In the genomic region with DNA sequence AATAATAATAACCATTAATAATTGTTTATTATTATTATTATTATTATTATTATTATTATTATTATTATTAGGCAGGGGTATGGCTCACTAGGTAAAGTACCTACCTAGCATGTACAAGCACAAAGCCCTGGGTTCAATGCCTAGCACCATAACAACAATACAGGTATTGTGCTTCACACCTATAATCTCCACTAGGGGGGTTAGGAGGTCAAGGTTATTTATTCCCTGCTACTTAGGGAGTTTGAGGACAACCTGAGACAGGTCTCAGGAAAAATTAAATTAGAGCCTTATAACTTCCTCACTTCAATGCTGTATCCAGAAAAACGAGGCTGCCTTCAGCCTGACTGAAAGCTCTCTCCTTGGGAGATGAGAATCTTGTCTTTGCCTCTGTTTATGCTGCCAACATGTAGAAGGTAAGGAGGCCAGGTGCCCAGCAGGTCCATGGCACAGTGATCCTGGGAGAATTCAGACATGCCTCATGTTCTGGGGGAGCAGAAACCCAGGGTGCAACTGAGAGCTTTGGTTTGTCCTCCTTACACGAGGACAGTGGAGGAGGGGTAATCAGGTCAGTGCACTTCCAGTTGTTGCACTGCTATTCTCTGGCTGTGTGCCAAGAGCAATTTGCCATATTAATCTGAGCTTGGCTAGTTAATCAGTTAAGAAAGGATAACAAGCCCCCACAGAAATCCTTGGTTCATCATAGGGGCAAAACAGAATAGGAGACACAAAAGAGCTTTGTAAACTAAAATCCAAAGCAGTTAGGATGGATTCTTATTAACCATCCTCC, we compare ENCODE assay signal across 21 mouse cellular contexts. TPM values are rescaled to one million over a fixed set of nuclear protein-coding genes. Genes with fewer than 3 reads are reported as not detected.
DNase-seq lines count a peak whose midpoint lies in the region; ATAC-seq and TF ChIP-seq lines count a peak whose summit lies in the region.
"Had no signal": no experiment of that assay in that cellular context is flagged by ENCODE, and none has a peak within 500 bp of the region (broad histone marks: within the 10 kb centered on the region; RNA-seq: fewer than 3 reads in every experiment).

No protein-coding gene starts in this region.

- peaks cover 4% of the 10 kb centered on the region; the same call in 1 of the 2 replicates for H3K4me1 ChIP-seq in embryonic facial prominence, embryonic 14.5 days (ENCODE audit: control insufficient read depth, insufficient read depth, low read length)
- peaks cover 15% of the 10 kb centered on the region for H3K4me1 ChIP-seq in embryonic facial prominence, embryonic 10.5 days
- H3K4me1 ChIP-seq in hindbrain, postnatal 0 days (ENCODE audit: insufficient read depth, low read length): no peaks in the 10 kb centered on the region
- H3K4me1 ChIP-seq in hindbrain, embryonic 16.5 days (ENCODE audit: control insufficient read depth, insufficient read depth, low read depth, low read length): no peaks in the 10 kb centered on the region; the same call in 1 of the 2 replicates
- H3K4me1 ChIP-seq in kidney, embryonic 16.5 days (ENCODE audit: insufficient read depth, low read length): peaks cover 20% of the 10 kb centered on the region
- H3K4me1 ChIP-seq: hindbrain, embryonic 13.5 days had no signal

- no peak for TF ChIP-seq CTCF in hindbrain, postnatal 0 days (IDR thresholded peaks at IDR 0.05; ENCODE audit: low read depth)

- H3K36me3 ChIP-seq in embryonic facial prominence, embryonic 14.5 days (ENCODE audit: control insufficient read depth, insufficient read depth, low read length): peaks cover 9% of the 10 kb centered on the region; the same call in 1 of the 2 replicates
- H3K36me3 ChIP-seq in embryonic facial prominence, embryonic 10.5 days (replicated peaks): peaks cover 22% of the 10 kb centered on the region
- no peaks in the 10 kb centered on the region for H3K36me3 ChIP-seq in hindbrain, postnatal 0 days (ENCODE audit: insufficient read depth, low read length)
- no peaks in the 10 kb centered on the region for H3K36me3 ChIP-seq in hindbrain, embryonic 16.5 days (ENCODE audit: control insufficient read depth, insufficient read depth, low read length)
- no peaks in the 10 kb centered on the region for H3K36me3 ChIP-seq in kidney, embryonic 16.5 days (ENCODE audit: insufficient read depth, low read length)

- no peak overlapping the region for H3K4me2 ChIP-seq in embryonic facial prominence, embryonic 14.5 days (ENCODE audit: low read depth, low read length)
- no peak overlapping the region for H3K4me2 ChIP-seq in hindbrain, postnatal 0 days (ENCODE audit: low read depth, low read length)
- H3K4me2 ChIP-seq in hindbrain, embryonic 16.5 days (ENCODE audit: low read length): no peak overlapping the region
- H3K4me2 ChIP-seq in kidney, embryonic 16.5 days (replicated peaks; ENCODE audit: low read depth, low read length): no peak overlapping the region
- H3K4me2 ChIP-seq: embryonic facial prominence, embryonic 12.5 days; heart, embryonic 15.5 days; hindbrain, embryonic 13.5 days; liver, embryonic 11.5 days; lung, embryonic 14.5 days; midbrain, embryonic 11.5 days had no signal

- ATAC-seq in embryonic facial prominence, embryonic 14.5 days (ENCODE audit: low read depth): no peak
- no peak for ATAC-seq in hindbrain, postnatal 0 days
- no peak for ATAC-seq in hindbrain, embryonic 16.5 days
- ATAC-seq in kidney, embryonic 16.5 days (ENCODE audit: low FRiP score, low TSS enrichment): 0 out of 2 replicates have a peak, but pooled peaks have one; percentile 12

- H3K4me3 ChIP-seq in embryonic facial prominence, embryonic 14.5 days (ENCODE audit: low read depth, low read length): no peak overlapping the region
- H3K4me3 ChIP-seq in embryonic facial prominence, embryonic 10.5 days: no peak overlapping the region
- H3K4me3 ChIP-seq in hindbrain, postnatal 0 days (ENCODE audit: low read length): no peak overlapping the region
- no peak overlapping the region for H3K4me3 ChIP-seq in hindbrain, embryonic 16.5 days (ENCODE audit: low read length)
- H3K4me3 ChIP-seq in kidney, embryonic 16.5 days (ENCODE audit: low read length): no peak overlapping the region
- H3K4me3 ChIP-seq: embryonic facial prominence, embryonic 12.5 days; heart, embryonic 15.5 days; hindbrain, embryonic 13.5 days; limb, embryonic 10.5 days had no signal

- H3K27me3 ChIP-seq in embryonic facial prominence, embryonic 14.5 days (replicated peaks; ENCODE audit: control insufficient read depth, insufficient read depth, low read length): no peaks in the 10 kb centered on the region
- H3K27me3 ChIP-seq in embryonic facial prominence, embryonic 10.5 days (replicated peaks; ENCODE audit: low read depth, poor library complexity, severe bottlenecking): no peaks in the 10 kb centered on the region
- no peaks in the 10 kb centered on the region for H3K27me3 ChIP-seq in hindbrain, postnatal 0 days (ENCODE audit: insufficient read depth, low read length)
- H3K27me3 ChIP-seq in hindbrain, embryonic 16.5 days (replicated peaks; ENCODE audit: control insufficient read depth, insufficient read depth, low read length): no peaks in the 10 kb centered on the region
- H3K27me3 ChIP-seq in kidney, embryonic 16.5 days (ENCODE audit: insufficient read depth, low read length): no peaks in the 10 kb centered on the region
- H3K27me3 ChIP-seq: embryonic facial prominence, embryonic 12.5 days; heart, embryonic 15.5 days; hindbrain, embryonic 13.5 days had no signal

- DNase-seq in embryonic facial prominence, embryonic 14.5 days (ENCODE audit: low spot score): peak; percentile 51
- DNase-seq in embryonic facial prominence, embryonic 10.5 days (ENCODE audit: low spot score): no peak
- peak; percentile 36 for DNase-seq in hindbrain, postnatal 0 days (ENCODE audit: low spot score)
- peak; percentile 94 for DNase-seq in retina, postnatal 1 day
- no peak for DNase-seq in lung, adult 18-20 months
- DNase-seq in frontal cortex, postnatal 36 days (ENCODE audit: low spot score in 2 of 2): no peak
- DNase-seq: adrenal gland, adult 2 months; cerebellum, adult 18-20 months; gastrocnemius, postnatal 36 days; lung, embryonic 14.5 days; right cerebral cortex, adult 18-20 months; thymus, postnatal 4 days had no signal

- WGBS in embryonic facial prominence, embryonic 14.5 days: 55% methylated on average over 2 of the region's 2 CpGs
- 80% methylated on average over 2 of the region's 2 CpGs for WGBS in embryonic facial prominence, embryonic 10.5 days
- WGBS in hindbrain, postnatal 0 days: 36% methylated on average over 2 of the region's 2 CpGs
- 52% methylated on average over 2 of the region's 2 CpGs for WGBS in hindbrain, embryonic 16.5 days
- WGBS in kidney, embryonic 16.5 days: 24% methylated on average over 2 of the region's 2 CpGs

- H3K9me3 ChIP-seq in embryonic facial prominence, embryonic 14.5 days (ENCODE audit: control insufficient read depth, low read length): no peaks in the 10 kb centered on the region
- H3K9me3 ChIP-seq in embryonic facial prominence, embryonic 10.5 days: no peaks in the 10 kb centered on the region
- H3K9me3 ChIP-seq in hindbrain, postnatal 0 days (ENCODE audit: low read length): no peaks in the 10 kb centered on the region
- no peaks in the 10 kb centered on the region for H3K9me3 ChIP-seq in hindbrain, embryonic 16.5 days (ENCODE audit: control insufficient read depth, low read length)
- no peaks in the 10 kb centered on the region for H3K9me3 ChIP-seq in kidney, embryonic 16.5 days (ENCODE audit: low read length)
- H3K9me3 ChIP-seq: embryonic facial prominence, embryonic 12.5 days; heart, embryonic 15.5 days; hindbrain, embryonic 13.5 days; limb, embryonic 10.5 days had no signal

- no peak overlapping the region; the same call in 1 of the 2 replicates for H3K9ac ChIP-seq in embryonic facial prominence, embryonic 14.5 days (ENCODE audit: low read depth, low read length)
- no peak overlapping the region for H3K9ac ChIP-seq in hindbrain, postnatal 0 days (replicated peaks; ENCODE audit: low read length)
- no peak overlapping the region for H3K9ac ChIP-seq in hindbrain, embryonic 16.5 days (ENCODE audit: low read depth, low read length)
- no peak overlapping the region for H3K9ac ChIP-seq in kidney, embryonic 16.5 days (replicated peaks; ENCODE audit: low read length)
- H3K9ac ChIP-seq: embryonic facial prominence, embryonic 12.5 days; heart, embryonic 15.5 days; hindbrain, embryonic 13.5 days; lung, embryonic 14.5 days had no signal

- no peak overlapping the region for H3K27ac ChIP-seq in embryonic facial prominence, embryonic 14.5 days (replicated peaks; ENCODE audit: low read depth, low read length)
- no peak overlapping the region for H3K27ac ChIP-seq in embryonic facial prominence, embryonic 10.5 days (replicated peaks)
- H3K27ac ChIP-seq in hindbrain, postnatal 0 days: no peak overlapping the region
- H3K27ac ChIP-seq in hindbrain, embryonic 16.5 days (ENCODE audit: low read depth, low read length): no peak overlapping the region
- peak overlapping the region; percentile 75 for H3K27ac ChIP-seq in kidney, embryonic 16.5 days (ENCODE audit: low read length)
- H3K27ac ChIP-seq: embryonic facial prominence, embryonic 12.5 days; heart, embryonic 15.5 days; hindbrain, embryonic 13.5 days; limb, embryonic 10.5 days; macrophage had no signal

RNA-seq across cellular contexts. Expression of gene Srl, which starts 48.6 kb away (rescaled TPM):
- 89.2 and 112 TPM in 2 replicates for polyA plus RNA-seq in embryonic facial prominence, embryonic 14.5 days (2014; fragmentation: Nextera tagmentation; extraction: Ambion mirVana)
- 25.5 and 26.6 TPM in 2 replicates for polyA plus RNA-seq in embryonic facial prominence, embryonic 10.5 days (2016; fragmentation: Nextera tagmentation; extraction: Ambion mirVana)
- total RNA-seq in hindbrain, postnatal 0 days (2014; rRNA removed): 28.3 and 50.6 TPM in 2 replicates
- polyA plus RNA-seq in hindbrain, postnatal 0 days (2015; fragmentation: Nextera tagmentation; extraction: Ambion mirVana): 8.7 and 10.6 TPM in 2 replicates
- polyA plus RNA-seq in hindbrain, embryonic 16.5 days (2015; fragmentation: Nextera tagmentation; extraction: Ambion mirVana): 16.3 and 27.7 TPM in 2 replicates
- polyA plus RNA-seq in kidney, embryonic 16.5 days (2015; fragmentation: Nextera tagmentation; extraction: Ambion mirVana): 18.2 and 19.2 TPM in 2 replicates

Comparison
In these comparisons a context has a peak if more than half of its experiments do, and no peak if none do; other contexts are left out.
1. DNase-seq: peak in embryonic facial prominence, embryonic 14.5 days (single experiment), hindbrain, postnatal 0 days (single experiment) and retina, postnatal 1 day (single experiment); none in embryonic facial prominence, embryonic 10.5 days (single experiment), lung, adult 18-20 months (0 of 2) and frontal cortex, postnatal 36 days (0 of 2).